Comparison of ENCODE assay signal across 8 mouse cellular contexts in genomic region chr14:99299022-99299481, GRCm38 (mm10). TPM values are rescaled to one million over a fixed set of nuclear protein-coding genes. Genes with fewer than 3 reads are reported as not detected.
A peak's percentile ranks its signal among the peaks of the same experiment; 100 is the strongest.
DNase-seq lines count a peak whose midpoint lies in the region; ATAC-seq lines count a peak whose summit lies in the region.

No protein-coding gene starts in this region.

- peaks cover 31% of the 10 kb centered on the region for H3K27me3 ChIP-seq in hindbrain, embryonic 12.5 days

- ATAC-seq in hindbrain, embryonic 12.5 days (ENCODE audit: low FRiP score): peak; percentile 88

- peak overlapping the region; percentile 69 for H3K9ac ChIP-seq in hindbrain, embryonic 12.5 days

- H3K4me3 ChIP-seq in hindbrain, embryonic 12.5 days: peak overlapping the region; percentile 67

- WGBS in hindbrain, embryonic 12.5 days: under 1% methylated on average over 53 of the region's 60 CpGs

- H3K4me1 ChIP-seq in hindbrain, embryonic 12.5 days: peaks cover 8% of the 10 kb centered on the region; the same call in 1 of the 2 replicates

- H3K27ac ChIP-seq in hindbrain, embryonic 12.5 days: no peak overlapping the region

- DNase-seq in R1 (ENCODE audit: low read depth, low spot score): peak; percentile 47
- DNase-seq in cerebellum, postnatal 25 days: peak; percentile 60 to 74
- DNase-seq in frontal cortex, postnatal 14 days (ENCODE audit: low spot score in 2 of 2): peak; percentile 10 to 34
- peak; percentile 38 to 50 for DNase-seq in layer of hippocampus, postnatal 36 days
- peak; percentile 75 to 82 for DNase-seq in lung, postnatal 4 days
- DNase-seq in right cerebral cortex, postnatal 10 days (ENCODE audit: low spot score in 2 of 2): peak; percentile 62 to 67
- DNase-seq in urinary bladder, postnatal 14 days (ENCODE audit: low spot score): peak; percentile 62

- no peaks in the 10 kb centered on the region for H3K36me3 ChIP-seq in hindbrain, embryonic 12.5 days

- peak overlapping the region; percentile 96 for H3K4me2 ChIP-seq in hindbrain, embryonic 12.5 days (replicated peaks)

- H3K9me3 ChIP-seq in hindbrain, embryonic 12.5 days (replicated peaks): no peaks in the 10 kb centered on the region

RNA-seq across cellular contexts. Expression of gene Klf5, which starts 0.6 kb away (rescaled TPM):
- polyA plus RNA-seq in hindbrain, embryonic 12.5 days (2016; fragmentation: Nextera tagmentation; extraction: Ambion mirVana): 3.2 and 4.5 TPM in 2 replicates
- total RNA-seq in layer of hippocampus, postnatal 36 days (2021): 1 to 10 TPM; 5.5 to 6.4 TPM

Comparison
In these comparisons a context has a peak if more than half of its experiments do, and no peak if none do; other contexts are left out.
1. DNase-seq: peak in every context shown above with its lines; median percentile 78 in lung, postnatal 4 days; 67 in cerebellum, postnatal 25 days; 64 in right cerebral cortex, postnatal 10 days; 62 in urinary bladder, postnatal 14 days; 47 in R1; 44 in layer of hippocampus, postnatal 36 days; 22 in frontal cortex, postnatal 14 days.